Mouse (Mus musculus) ES-E14 (cell line): ENCODE results near the gene Fkbp1a.

Experiments
- HCFC1 ChIP-seq: IDR thresholded peaks from 2 replicates; pipeline ENCODE4 v1.6.1; 2012; ENCODE audit warnings: low read length, inconsistent platforms, borderline replicate concordance; ENCODE audit not compliant: insufficient read depth
- MAFK ChIP-seq: IDR thresholded peaks from 2 replicates; pipeline ENCODE4 v1.6.1; 2014; ENCODE audit warnings: mild to moderate bottlenecking, low read depth, low read length, inconsistent platforms; ENCODE audit not compliant: insufficient read depth

DNA sequence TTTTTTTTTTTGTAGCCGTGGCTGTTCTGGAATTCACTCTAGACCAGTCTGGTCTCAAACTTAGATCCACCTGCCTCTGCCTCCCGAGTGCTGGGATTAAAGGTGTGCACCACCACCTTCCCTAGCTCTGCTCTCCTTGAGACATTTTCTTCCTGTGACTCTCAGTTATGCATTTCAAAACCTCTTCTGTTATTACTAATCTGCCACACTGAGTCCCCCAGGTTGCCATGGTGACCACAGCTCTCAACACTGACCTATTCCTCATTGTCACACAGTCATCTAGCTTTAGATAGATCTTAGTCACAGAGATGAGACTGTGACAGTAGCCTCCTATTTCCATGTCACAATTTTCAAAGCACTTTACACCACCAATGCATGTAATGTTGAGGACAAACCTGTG lies 27.2 kb downstream of the Fkbp1a start:
- no peak for TF ChIP-seq HCFC1
- TF ChIP-seq MAFK, result no peak
